Mouse (Mus musculus): ENCODE measurements around the gene Ski. TPM values are rescaled to one million over a fixed set of nuclear protein-coding genes. Genes with fewer than 3 reads are reported as not detected.
A peak's percentile ranks its signal among the peaks of the same experiment; 100 is the strongest.

The Ski gene
- polyA plus RNA-seq, 1 experiment = 105 TPM

DNA sequence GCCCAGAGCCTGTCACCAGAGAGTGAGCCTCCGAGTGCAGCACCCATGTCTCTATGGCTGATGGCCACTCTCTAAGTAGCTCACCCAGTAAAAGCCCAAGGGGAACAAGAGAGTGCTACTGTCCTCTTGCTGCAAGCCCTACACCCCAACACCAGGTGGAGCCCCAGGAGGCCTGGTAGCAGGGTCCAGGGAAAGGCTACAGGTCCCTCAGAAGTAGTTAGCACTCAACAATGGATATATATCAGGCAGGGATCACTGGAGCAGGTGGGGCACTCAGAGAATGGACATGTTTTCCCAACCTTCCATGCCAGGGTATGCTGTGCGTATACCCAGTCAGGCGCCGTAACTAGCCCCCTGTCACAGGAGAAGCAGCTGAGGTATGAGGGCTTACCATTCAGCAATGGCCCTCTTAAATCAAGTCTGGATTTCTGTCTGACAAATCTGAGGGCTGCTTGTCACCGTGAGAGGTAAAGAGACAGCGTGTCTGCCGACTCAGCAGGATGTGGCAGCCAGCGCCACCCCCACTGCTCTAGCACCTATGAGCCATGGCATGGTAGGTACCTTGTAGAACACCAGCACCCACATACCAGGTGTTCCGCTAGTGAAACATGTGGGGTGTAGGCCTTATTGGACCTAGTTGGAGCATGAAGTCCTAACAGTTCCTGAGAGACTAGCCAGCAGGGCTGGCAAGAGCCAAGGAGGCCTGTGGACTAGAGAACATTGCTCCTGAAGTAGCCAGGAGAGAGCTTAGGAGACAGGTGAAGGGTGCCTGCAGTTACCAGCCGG is 93.1 kb downstream of the Ski start:
- peak; percentile 47 for DNase-seq
- Histone ChIP-seq H3K4me1 (ENCODE audit: control insufficient read depth, insufficient read depth, low read length) (peaks cover 14% of the 10 kb centered on the region), H3K4me3 (replicated peaks; ENCODE audit: extremely low read depth, low read depth, low read length) (no peak overlapping the region)
- WGBS = 85% methylated on average over 10 of the region's 10 CpGs
- TF ChIP-seq POLR2A (IDR thresholded peaks at IDR 0.05; ENCODE audit: borderline replicate concordance, extremely low read depth, low read depth, low read length) = no peak
- peak; percentile 80 for TF ChIP-seq CTCF (IDR thresholded peaks at IDR 0.05; ENCODE audit: insufficient read depth, low read length)

GRCm38 (mm10) chr4:155128411-155128810 is 94.0 kb downstream of the Ski start:
- no peak for DNase-seq
- peaks cover 8% of the 10 kb centered on the region for H3K4me1 ChIP-seq (ENCODE audit: control insufficient read depth, insufficient read depth, low read length)
- H3K4me3 ChIP-seq (replicated peaks; ENCODE audit: extremely low read depth, low read depth, low read length) = no peak overlapping the region
- WGBS = 91% methylated on average over 15 of the region's 15 CpGs
- TF ChIP-seq CTCF (IDR thresholded peaks at IDR 0.05; ENCODE audit: insufficient read depth, low read length) = no peak
- no peak for TF ChIP-seq POLR2A (IDR thresholded peaks at IDR 0.05; ENCODE audit: borderline replicate concordance, extremely low read depth, low read depth, low read length)

- 61% methylated on average over 7 of the region's 7 CpGs for WGBS
- no peak overlapping the region for H3K4me3 ChIP-seq (replicated peaks; ENCODE audit: extremely low read depth, low read depth, low read length)
- DNase-seq = no peak
- H3K4me1 ChIP-seq (ENCODE audit: control insufficient read depth, insufficient read depth, low read length) = peaks cover 10% of the 10 kb centered on the region
- TF ChIP-seq POLR2A (IDR thresholded peaks at IDR 0.05; ENCODE audit: borderline replicate concordance, extremely low read depth, low read depth, low read length) (no peak), CTCF (IDR thresholded peaks at IDR 0.05; ENCODE audit: insufficient read depth, low read length) (no peak)
These were observed 95.6 kb downstream of the Ski start for GRCm38 (mm10) chr4:155126602-155127372.

GRCm38 (mm10) chr4:155126194-155126593 is 96.2 kb downstream of the Ski start:
- TF ChIP-seq CTCF (IDR thresholded peaks at IDR 0.05; ENCODE audit: insufficient read depth, low read length) = no peak
- TF ChIP-seq POLR2A (IDR thresholded peaks at IDR 0.05; ENCODE audit: borderline replicate concordance, extremely low read depth, low read depth, low read length) = no peak
- 69% methylated on average over 5 of the region's 5 CpGs for WGBS
- H3K4me3 ChIP-seq (replicated peaks; ENCODE audit: extremely low read depth, low read depth, low read length) = no peak overlapping the region
- DNase-seq = no peak
- peaks cover 10% of the 10 kb centered on the region for H3K4me1 ChIP-seq (ENCODE audit: control insufficient read depth, insufficient read depth, low read length)

GRCm38 (mm10) chr4:155125310-155125709 is 97.1 kb downstream of the Ski start:
- DNase-seq = no peak
- H3K4me3 ChIP-seq (replicated peaks; ENCODE audit: extremely low read depth, low read depth, low read length) = no peak overlapping the region
- TF ChIP-seq CTCF (IDR thresholded peaks at IDR 0.05; ENCODE audit: insufficient read depth, low read length) (no peak), POLR2A (IDR thresholded peaks at IDR 0.05; ENCODE audit: borderline replicate concordance, extremely low read depth, low read depth, low read length) (no peak)
- H3K4me1 ChIP-seq (ENCODE audit: control insufficient read depth, insufficient read depth, low read length) = peaks cover 10% of the 10 kb centered on the region
- 53% methylated on average over 7 of the region's 7 CpGs for WGBS

- TF ChIP-seq CTCF (IDR thresholded peaks at IDR 0.05; ENCODE audit: insufficient read depth, low read length) (no peak), POLR2A (IDR thresholded peaks at IDR 0.05; ENCODE audit: borderline replicate concordance, extremely low read depth, low read depth, low read length) (no peak)
- WGBS = 78% methylated on average over 9 of the region's 9 CpGs
These were observed 98.4 kb downstream of the Ski start for GRCm38 (mm10) chr4:155123868-155124534.

DNA sequence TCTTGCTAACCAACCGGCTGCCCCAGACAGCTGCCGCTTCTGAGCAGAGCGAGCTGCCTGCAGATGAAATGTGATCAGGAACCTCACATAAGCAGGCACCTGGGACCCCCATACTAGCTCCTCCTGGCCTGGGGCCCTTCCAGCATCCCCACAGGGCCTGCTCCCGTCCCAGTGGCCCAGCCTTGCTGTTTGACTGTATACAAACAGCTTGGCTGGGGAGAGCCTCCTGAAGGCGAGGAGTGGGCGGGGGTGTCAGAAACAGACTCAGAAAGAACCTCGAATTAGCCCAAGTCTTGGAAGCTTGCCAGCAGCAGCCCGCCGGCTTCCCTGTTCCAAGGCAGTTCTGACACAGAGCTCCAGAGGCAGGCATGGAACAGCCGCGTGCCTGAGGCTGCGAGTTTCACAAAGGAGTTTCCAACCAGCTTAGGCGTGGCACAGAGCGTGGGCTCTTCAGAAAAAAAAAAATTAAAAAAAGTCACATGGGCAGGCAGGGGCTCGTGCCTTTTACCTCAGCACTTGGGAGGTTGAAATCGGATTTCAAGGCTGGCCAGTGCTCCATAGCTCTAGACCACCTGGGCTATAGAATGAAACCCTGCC is 99.8 kb downstream of the Ski start:
- TF ChIP-seq CTCF (IDR thresholded peaks at IDR 0.05; ENCODE audit: insufficient read depth, low read length) = no peak
- no peak for TF ChIP-seq POLR2A (IDR thresholded peaks at IDR 0.05; ENCODE audit: borderline replicate concordance, extremely low read depth, low read depth, low read length)
- no peak overlapping the region for H3K4me3 ChIP-seq (replicated peaks; ENCODE audit: extremely low read depth, low read depth, low read length)
- DNase-seq = peak; percentile 59
- 23% methylated on average over 16 of the region's 16 CpGs for WGBS
- H3K4me1 ChIP-seq (ENCODE audit: control insufficient read depth, insufficient read depth, low read length) = peaks cover 3% of the 10 kb centered on the region

More at GRCm38 (mm10) chr4:155123868-155124534, 98.4 kb downstream of the Ski start:
- DNase-seq = no peak
- no peak overlapping the region for H3K4me3 ChIP-seq (replicated peaks; ENCODE audit: extremely low read depth, low read depth, low read length)
- peaks cover 3% of the 10 kb centered on the region for H3K4me1 ChIP-seq (ENCODE audit: control insufficient read depth, insufficient read depth, low read length)

DNA sequence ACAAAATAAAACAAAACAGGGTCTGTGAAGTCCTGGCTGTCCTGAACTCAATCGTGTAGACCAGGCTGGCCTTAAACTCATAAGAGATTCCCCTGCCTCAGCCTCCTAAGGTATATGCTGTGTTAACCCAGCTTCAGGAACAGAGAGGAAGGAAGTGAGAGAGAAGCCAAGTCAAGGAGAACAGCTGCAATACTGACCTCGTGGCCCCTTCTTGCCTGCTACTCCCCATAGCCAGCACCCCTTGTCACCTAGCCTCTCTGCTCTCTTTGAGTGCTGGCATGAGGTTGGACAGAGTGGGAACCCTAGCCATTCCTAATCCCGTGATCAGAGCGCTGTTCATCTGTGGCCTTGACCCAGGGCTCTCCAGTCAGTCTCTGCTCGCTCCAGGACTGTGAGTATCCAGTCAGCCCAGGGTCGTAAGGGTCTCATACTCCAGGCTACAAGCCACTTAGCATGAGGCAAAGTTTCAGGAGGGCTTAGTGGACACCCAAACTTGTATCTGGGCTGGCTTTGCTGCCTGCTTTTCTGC is 100.4 kb downstream of the Ski start:
- 55% methylated on average over 6 of the region's 6 CpGs for WGBS
- no peak for DNase-seq
- TF ChIP-seq CTCF (IDR thresholded peaks at IDR 0.05; ENCODE audit: insufficient read depth, low read length) (no peak), POLR2A (IDR thresholded peaks at IDR 0.05; ENCODE audit: borderline replicate concordance, extremely low read depth, low read depth, low read length) (no peak)

DNA sequence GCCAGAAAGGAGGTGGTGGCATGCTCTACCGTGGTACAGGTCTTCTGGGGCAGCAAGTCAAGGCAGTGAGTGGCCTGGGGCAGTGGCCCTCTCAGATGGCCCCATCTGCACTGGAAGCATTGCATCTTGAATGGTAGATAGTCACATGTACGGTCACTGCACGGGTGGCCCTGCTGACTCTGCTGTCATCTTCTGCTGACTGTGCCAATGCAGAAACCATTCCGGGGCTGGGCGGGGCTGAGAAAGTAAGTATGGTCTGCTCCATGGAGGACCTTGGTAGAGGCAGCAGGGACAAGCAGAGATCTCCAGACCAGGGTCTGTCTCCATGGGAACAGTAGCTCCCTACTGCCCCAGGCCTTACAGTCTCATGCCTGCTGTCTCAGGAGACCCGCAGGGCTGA is 101.2 kb downstream of the Ski start:
- TF ChIP-seq POLR2A (IDR thresholded peaks at IDR 0.05; ENCODE audit: borderline replicate concordance, extremely low read depth, low read depth, low read length) (no peak), CTCF (IDR thresholded peaks at IDR 0.05; ENCODE audit: insufficient read depth, low read length) (no peak)
- DNase-seq = no peak
- 76% methylated on average over 6 of the region's 6 CpGs for WGBS

More for the DNA sequence above, 100.4 kb downstream of the Ski start:
- Histone ChIP-seq H3K4me1 (ENCODE audit: control insufficient read depth, insufficient read depth, low read length) (peaks cover 3% of the 10 kb centered on the region), H3K4me3 (replicated peaks; ENCODE audit: extremely low read depth, low read depth, low read length) (no peak overlapping the region)

More for the DNA sequence above, 101.2 kb downstream of the Ski start:
- Histone ChIP-seq H3K4me1 (ENCODE audit: control insufficient read depth, insufficient read depth, low read length) (peaks cover 3% of the 10 kb centered on the region; the same call in 1 of the 2 replicates), H3K4me3 (replicated peaks; ENCODE audit: extremely low read depth, low read depth, low read length) (no peak overlapping the region)

Data from lung, adult 2 months (tissue).